Mouse (Mus musculus) right cerebral cortex, postnatal 25 days (tissue): ENCODE measurements around the gene Snrnp25.

Source experiments
- DNase-seq: peaks from one replicate; pipeline ENCODE4 v3.0.0; 2022

Gene Snrnp25

DNA sequence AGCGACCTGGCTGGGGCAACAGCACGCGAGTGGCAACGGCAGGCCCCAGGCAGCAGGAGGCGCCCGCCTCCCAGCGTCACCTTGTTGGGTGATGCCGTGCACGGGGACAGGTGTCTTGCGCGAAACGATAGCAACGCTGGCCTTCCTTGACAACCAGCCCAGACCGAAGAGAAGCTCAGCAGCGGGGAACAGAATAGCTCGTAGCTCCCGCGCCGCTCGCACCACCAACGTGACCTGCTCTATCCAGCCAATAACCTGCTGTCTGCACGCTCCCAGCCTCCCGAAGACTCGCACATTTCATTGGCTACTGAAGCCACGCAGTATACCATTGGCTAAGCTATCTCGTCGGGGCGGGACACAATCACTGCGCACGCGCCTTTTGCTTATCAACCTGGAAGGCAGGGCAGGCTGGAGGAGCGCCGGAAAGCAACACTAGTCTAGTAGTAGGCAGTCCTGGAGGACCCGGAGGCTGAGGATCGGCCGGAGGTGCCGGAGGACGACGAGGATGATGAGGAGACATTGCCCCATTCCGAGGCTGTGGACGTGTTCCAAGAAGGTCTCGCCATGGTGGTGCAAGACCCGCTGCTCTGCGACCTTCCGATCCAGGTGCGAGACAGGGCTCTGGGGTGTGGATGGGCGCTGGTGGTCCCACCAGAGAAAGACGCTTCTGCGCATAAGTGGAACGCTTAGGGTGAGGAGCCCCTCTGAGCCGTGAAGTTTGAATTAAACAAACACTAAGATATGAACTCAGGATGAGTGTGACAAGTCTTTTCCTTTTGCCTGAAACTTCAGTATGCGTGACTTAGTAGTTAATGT, at the start of gene Snrnp25:
Snrnp25 (plus strand) TSS at position 358 of the 816 bp plus-strand sequence.
- DNase-seq = peak; percentile 92

DNA sequence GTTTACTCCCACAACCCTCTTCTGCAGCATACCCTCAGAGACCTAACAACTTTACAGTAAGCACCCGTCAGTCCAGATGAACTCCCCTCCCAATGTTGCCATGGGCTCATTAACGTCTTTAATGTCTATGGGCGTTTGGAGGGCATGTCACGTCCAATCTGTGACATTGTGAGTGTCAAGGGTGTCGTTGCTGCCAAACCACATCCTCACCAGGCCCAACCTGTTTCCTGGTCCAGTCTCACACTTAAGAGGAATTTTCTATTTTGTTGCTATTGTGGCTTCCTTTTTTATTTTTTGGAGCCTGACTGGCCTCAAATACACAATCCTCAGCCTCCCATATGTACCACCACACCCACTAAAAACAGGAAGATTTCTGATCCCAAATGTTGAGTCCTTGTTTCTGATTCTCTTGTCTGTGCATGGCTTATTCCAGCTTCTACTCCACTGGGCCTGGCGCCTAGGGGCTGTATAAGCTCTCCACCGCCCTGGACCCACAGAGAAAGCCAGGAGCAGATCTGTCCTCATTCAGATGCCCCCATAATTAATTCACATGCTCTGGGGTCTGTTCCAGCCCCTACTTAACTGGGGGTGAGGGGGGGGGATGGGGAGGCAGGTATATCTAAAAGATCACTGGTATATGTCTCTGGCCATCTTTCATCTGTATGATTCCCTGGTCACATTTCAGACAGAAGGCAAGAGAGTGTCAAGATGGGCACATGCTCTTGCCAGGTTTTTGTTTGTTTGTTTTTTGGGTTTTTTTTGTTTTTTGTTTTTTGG, 48.2 kb upstream of the Snrnp25 start:
- DNase-seq = no peak

DNA sequence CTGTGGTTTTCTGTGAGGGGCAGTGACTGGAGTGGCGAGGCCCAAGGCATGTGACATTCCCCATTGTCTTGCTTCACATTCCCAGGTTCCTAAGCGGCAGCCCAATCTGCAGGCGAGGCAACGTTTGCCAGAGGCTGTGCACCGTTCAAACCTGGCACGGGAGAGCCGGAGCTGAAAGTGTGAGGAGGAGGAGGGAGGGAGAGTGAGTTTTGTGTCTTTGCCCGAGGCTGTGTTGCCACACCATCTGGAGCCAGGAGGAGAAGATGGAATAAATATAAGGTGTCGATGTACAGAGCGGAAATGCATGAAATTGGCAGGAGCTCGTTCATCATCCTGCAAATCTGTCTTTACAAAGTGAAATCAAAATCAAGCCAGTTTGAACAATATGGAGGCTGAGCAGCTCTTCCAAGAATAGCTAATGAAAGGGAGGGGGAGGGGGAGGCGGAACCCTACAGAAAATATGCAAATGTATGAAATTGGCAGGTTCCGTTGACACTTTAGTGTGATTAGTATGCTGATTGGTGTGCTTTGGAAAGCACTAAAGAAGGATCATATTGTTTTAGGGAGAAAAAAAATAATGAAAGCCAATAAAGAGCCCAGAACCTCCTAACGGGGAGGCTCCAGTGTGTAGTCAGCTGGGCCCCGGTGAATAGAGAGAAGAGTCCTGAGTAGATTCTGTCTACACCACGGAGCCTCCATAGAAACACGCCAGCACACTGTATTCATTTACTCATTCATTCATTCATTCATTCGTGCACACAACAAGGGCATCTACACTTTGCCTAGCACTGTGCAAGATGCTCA, 47.2 kb upstream of the Snrnp25 start:
- peak; percentile 78 for DNase-seq

DNA sequence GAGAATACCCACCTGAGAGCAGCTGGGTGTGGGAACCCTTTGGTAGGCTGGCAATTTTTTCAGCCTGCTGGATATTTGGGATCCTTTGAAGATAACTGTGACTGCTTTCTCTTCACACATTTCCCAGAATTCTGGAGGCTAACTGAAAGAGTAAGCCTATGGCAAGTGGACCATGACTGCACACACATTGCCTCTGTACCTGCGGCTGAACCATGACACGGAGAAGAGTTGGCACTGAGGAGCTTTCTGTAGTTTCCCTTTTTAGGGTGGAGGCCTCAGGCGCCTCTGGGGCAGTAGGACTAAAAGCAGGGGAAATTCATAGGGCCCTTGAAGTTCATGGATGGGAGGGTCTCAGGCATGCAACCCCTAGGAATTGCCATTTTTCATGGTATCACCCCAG, 46.0 kb upstream of the Snrnp25 start:
- DNase-seq = no peak

DNA sequence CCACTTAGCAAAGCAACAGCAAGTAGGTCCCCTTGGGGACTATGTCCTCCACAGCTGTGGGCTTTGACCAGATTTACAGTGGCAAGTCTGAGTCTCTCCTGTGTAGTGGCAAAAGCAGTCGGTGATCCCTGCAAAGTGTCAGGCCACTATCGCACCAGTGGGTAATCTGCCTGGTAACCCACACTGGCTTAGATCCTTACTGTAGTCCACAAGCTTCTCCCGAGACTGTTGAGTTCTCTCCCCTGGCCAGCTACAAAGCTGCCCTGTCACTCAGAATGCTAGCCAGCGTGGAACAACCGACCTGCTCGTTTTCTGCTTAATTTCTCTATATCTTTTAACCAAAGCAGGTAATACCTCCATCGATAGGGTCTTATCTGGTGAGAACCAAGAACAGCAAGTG, 44.9 kb upstream of the Snrnp25 start:
- DNase-seq = no peak

DNA sequence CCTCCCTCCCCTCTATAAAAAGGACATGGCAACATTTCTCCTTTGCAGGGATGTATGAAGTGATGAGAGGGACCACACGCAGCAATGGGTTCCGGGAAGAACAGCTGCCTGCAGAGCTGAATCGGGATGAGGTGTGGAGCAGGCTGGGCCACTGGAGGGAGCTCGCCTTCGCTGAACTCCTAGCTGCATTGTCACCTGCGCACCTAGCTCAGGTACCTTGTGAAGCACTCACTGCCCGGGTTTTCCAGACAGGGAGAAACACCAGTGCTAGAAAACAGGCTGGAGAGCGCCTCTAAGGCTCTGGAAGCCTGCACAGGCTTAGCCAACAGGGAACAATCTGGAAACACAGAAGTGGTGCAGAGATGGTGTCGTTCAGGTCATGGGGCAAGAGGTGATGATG, 43.7 kb upstream of the Snrnp25 start:
- peak; percentile 29 for DNase-seq

DNA sequence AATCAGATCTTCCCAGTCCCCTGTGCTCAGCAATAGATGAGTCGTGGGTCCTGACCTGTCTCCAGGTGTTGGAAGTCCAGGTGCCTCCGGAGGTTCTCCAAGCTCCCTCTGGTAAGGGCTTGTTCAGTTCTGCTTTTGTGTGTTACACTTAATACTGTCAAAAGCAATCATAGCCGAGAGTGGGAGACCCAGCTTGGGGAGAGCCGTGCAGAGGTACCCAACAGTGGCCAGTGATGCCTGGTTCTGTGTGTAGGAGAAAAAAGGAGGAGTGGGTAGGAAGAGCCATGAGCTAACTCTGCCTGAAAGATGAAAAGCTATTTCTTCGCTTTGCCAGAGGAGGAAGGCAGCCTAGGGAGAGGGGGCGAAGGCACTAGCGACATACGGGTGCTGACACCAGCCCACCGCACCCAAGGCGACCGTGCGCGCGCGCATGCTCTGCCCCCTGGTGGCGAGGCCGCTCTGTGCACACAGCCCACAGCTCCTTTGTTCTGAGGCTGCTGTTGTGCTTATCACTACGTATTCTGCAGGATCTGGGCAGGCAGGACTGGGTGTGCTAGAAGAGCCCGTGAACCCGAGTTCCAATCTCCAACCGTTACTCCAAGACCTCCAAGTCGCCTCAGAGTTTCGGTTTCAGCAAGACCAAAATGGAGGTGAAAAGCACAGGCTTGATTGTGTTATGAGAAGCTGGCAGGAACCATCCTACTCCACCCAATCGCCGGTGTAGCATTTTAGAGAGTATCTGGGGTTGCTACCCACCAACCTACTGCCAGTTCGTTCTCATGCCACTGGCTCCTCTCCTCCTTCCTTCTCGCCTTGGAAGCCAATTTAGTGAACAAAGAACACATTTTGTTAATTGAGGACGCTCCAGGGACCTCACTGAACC, 43.1 kb upstream of the Snrnp25 start:
- DNase-seq = peak; percentile 85

DNA sequence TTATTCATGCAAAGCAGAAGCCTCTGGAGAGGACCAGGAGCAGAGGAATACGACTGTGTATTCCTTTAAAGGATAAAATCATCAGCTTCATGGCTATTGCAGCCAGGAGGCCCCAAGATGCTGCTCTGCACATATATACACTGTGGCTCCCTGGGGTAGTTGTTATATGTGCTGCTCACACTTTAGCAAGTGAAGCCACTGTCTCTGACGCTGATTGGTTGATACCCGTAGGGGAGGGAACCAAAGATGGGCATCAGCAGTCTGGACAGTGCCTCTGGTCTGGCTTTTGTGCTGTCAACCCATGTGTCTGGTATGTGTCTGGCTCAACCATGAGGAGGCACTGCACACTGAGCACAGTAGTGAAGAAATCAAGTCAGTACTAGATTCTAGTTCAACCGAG, 38.5 kb upstream of the Snrnp25 start:
- DNase-seq = no peak

DNA sequence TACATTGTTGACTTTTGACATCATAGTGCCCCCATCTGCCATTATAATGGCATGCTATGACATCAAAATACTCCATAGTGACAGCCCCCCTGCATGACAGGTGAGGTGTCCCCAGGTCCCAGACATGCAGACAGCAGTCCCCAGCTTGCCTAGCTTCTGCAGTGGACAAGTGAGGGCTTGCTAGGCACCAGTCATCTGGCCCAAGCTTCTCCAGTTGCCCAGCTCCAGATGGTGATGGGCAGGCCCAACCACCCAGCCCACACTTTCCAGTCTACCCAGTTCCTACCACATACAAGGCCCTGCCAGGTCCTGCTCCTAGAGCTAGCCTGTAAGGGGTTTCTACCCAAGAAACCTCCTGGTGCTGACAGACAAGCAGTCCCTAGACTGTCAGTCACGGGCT, 26.7 kb upstream of the Snrnp25 start:
- no peak for DNase-seq

DNA sequence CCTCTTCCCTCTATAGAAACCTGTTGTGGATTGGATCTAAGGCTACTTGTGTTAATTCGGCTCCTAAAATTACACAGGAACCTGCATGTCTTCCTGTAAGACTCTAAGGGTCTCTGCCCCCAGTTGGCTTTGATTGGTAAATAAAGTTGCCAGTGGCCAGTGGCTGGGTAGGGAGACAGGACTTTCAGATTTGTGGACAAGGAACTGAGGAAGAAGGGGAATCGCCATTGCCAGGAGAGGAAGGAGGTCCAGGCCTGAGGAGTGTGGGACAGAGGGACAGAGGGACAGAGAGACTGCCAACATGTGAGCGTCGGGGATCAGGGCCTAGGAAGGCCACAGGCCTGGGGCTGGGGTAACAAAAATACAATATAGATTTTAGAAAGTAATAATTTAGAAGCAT, 24.0 kb upstream of the Snrnp25 start:
- DNase-seq = no peak

DNA sequence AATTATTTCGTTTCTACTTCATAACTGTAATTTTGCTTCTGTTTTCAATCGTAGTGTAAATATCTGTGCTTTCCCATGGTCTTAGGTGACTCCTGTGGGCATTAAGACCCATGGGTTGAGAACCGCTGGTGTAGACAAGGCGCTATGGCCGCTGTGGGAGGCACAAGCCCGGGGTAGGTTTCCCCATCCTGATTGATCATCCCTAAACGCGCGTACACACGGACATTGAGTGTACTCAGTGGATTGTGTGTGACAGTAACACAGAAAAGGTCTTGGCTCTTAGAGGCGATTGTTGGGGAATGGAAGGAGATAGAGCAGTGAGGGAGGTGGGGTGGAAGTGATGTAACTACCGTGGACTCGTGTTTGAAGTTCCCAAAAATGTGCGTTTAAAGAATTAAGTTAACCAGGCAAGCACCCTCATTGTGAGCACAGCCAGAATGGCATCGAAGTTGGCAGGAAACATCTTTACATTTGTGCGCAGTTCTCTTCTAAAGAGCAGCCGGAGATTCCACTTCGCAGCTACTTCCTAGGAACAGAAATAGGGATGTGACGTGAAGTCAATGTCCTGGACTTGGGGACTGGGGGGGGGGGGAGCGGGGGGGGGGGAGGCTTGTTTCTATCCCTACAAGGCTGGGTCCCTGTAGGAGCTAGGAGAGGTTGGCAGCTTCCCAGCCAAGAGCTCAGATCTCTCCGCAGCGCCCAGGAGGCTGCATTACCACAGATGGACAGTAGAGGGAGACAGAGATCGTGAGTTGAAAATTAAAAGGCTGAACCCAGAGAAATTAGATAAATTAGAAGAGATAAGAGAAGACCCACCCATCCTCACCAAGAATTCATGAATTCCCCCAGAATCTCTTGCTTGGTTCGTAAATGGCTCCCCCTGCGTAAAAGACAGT, 23.0 kb upstream of the Snrnp25 start:
- peak; percentile 82 for DNase-seq

DNA sequence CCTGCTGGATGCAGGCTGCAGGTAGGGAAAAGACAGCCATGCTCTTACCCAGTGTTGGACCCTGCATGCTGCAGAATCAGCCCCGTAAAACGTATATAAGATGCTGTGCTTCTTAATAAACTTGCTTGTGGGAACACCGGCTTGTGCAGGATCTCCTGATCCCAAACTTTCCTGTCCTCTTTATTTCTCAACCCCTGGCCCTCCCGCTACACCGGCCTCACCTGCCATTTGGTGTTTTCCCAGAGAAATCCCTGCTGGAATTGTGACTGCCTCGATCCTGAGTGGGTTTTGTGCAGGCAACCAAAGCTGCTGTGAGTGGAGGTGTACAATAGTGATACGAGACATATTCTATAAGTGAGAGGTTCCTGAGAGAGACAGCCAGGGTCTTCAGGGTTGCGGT, 20.7 kb upstream of the Snrnp25 start:
- no peak for DNase-seq

DNA sequence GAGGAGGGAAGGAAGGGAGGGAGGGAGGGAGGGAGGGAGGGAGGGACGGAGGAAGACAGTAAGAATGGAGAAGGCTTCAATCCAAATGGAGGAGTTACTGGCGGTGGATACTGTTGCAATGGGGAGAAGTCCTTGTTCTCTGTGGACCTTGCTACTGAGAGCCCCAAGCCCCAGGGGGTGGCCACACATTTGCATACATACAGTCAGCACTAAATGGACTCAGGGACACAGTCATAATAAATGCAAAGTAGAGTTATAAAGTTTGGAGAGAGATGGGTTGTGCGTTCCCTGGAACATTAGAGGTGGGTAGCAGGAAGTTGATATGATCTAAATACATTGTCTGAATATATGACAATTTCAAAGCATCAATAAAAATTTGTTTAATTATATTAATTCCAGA, 19.2 kb upstream of the Snrnp25 start:
- no peak for DNase-seq

DNA sequence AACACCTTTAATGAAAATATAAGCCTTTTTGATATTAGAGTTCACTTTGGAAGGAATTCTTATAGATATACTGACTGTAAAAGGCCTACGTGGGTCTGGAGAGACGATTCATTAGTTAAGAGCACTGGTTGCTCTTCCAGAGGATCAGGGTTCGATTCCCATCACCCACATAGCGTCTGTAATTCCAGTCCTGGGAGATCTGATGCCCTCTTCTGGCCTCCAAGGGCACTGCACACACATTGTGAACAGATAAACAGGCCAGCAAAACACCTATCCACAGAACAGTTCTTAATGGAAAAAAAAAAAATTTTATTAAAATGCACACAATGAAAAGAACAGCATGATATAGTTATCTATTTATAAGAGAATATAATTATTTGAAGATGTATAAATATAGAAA, 18.0 kb upstream of the Snrnp25 start:
- no peak for DNase-seq

DNA sequence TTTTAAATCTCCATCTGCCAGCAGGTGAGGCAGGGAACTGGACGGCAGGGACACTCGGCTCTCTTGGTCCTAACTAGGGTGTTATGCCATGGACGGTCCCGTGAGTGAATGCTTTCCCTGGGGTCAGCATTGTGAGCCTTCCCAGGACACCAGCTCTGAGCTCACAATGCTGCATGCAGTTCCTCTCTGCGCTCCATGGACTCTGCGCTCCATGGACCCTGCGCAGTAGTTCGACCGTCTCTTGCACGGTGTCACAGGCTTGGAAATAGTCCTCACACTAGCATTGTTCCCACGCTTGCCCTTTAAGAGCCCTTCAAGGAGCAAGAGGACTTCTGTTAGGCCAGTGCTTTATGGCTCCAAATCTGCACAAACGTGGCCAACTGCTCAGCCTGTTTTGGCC, 16.3 kb upstream of the Snrnp25 start:
- no peak for DNase-seq

DNA sequence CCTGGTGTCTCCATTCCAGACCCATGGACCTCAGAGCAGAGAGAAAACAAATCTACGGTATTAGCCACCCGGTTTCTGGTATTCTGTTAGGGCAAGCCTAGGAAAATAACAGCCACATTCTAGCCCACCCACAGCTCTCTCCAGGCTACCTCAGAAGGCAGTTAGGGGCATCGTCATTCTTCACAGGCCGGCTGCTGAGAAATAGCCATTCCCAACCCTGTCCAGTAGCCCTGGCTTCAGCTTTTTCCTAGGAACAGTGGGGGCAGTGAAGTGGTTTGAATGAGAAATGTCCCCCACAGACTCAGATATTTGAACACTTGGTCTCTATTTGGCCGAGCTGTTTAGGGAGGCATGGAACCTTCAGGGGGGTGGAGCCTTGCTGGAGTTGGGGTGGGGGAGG, 15.8 kb upstream of the Snrnp25 start:
- no peak for DNase-seq

DNA sequence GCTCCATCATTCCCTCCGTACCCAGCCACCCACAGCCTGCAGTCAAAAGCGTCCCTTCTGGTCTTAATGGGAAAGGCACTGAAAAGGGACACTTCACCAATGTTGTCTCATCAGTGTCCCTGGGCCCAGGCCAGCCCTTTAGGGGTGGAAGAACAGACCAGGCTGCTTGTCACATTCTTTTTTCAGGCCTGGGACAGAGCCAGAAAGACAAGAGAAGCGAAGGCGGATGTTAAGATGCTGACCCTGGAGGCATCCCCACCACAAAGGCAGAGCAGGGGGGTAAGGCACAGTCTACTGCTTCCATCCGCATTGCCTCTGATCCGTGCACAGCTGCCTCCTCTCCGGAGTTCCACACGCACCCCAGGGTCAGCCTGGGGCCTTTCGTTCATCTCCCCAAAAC, 15.1 kb upstream of the Snrnp25 start:
- DNase-seq = no peak

DNA sequence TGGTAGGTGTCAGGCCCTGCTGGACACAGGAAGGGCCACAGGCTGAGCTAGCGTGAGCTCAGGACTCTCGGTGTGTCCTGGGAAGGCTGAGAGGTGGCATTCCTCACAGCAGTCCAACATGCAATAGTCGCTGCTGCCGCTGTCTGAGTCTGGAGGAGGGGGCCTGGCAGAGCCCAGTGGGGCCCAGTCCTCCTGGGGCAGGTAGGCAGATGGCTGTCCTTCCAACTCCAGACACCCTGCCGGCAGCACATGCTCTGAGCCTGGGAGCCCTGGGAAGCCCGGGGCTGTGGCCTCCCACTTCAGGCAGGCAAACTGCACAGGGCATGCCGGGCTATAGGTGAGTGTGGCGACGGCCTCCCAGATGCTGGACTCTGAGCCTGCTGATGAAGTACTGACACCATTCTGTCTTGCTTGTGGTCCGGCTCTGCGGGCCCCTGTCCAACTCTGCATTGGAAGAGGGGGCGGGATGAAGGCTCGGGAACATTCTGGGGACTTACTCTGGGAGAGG, 14.6 kb upstream of the Snrnp25 start:
- DNase-seq = no peak

DNA sequence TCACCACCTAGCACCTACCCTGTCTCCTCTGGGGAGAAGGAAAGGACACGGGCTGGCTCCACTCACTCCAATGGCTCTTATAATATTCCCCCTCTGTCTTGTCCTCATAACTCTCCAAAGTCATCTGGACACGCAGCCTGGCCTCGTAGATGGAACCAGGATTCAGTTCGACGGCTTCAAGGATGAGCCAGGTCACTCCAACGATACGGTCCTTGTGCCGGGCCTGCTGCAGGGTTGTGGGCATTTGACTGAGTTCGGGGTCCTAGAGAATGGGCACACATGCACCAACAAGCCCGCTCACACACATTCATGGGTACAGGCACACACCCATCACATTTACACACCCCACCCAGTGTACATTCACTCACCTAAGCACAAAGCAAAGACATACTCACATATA, 12.1 kb upstream of the Snrnp25 start:
- no peak for DNase-seq

DNA sequence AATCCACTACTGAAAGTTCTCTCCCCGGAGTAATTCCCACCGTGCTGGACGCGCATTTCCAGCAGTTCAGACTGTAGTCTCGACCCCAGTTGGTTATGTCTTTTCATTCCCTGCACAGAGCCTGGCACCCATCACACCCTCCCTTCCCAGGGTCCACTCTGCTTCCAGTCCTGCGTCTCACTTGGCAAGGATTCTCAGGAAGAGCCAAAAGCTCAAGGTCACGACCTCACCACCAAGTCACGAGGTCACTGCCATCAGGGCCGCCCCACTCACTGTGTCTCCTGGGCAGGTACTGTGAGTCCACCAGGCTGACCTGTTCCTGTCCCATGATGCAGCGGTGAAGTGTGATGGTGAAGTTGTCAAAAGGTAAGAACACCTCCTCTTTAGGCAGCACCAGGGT, 11.1 kb upstream of the Snrnp25 start:
- DNase-seq = no peak

DNA sequence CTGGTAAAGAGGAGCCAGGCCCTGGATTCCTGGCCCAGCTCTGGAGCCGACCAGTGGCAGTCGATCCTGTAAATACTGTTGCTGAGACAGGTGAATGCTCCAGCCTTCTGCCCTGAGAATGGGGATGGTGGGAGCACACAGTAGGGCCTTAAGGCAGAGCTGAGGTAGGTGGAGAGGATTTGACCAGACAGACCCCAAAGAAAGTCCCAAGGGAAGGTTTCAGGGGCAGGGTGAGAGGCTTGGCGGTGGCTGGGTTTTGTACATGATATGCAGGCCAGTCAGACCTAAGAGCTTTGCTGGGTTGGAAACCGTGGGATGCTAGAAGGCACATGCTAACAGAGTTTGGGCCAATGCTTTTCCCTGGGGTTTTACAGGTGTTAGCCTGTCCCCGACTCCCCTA, 10.6 kb upstream of the Snrnp25 start:
- no peak for DNase-seq
